Mouse (Mus musculus): ENCODE measurements around the gene Nop56.

Gene Nop56

DNA sequence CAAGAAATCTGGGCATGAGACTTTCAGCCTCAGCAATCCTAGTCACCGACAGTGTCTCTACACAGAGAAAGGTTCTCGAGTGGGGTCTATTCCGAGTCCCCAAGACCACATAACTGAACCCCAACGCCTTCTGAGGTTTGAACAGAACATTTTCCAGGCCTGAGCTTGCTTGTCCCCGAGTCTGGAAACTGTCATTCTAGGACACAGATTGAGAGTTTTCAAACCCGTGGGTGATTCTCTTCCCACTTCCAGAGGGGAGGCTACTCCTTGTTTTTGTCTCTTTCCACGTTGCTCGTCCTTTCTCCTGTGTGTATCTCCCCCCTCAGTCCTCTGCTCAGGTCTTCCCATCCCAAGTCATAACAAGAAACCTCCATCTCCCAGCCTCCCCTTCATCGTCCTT, 23.4 kb downstream of the Nop56 start:
- Histone ChIP-seq H3K27me3 (ENCODE audit: insufficient read depth, low read length) (peaks cover 93% of the 10 kb centered on the region), H3K9me3 (ENCODE audit: low read length) (no peaks in the 10 kb centered on the region)
- TF ChIP-seq POU5F1 (IDR thresholded peaks at IDR 0.05; ENCODE audit: borderline replicate concordance, low read length) (no peak), NANOG (IDR thresholded peaks at IDR 0.05; ENCODE audit: borderline replicate concordance, low read length) (no peak), CTCF (conservative IDR thresholded peaks at IDR 0.05; ENCODE audit: low read length) (no peak)

DNA sequence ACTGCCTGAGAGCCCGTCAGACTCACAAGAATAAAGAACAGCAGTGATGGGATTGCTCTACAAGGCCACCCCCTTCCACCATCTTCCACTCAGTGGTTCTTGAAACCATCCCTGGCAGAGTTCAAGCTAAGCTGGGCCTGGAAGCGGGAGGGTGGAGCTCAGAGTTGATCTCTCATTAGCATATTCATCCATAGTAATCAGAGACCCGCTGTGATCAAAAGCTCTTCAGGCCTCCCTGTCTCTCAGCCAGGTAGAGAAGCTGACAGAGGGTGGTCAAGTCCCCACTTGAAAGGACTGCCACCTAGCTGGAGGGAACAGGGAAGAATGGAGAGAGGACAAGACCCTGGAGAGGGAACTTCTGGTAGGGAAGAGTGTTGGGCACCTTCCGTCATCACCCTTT, 28.8 kb downstream of the Nop56 start:
- H3K36me3 ChIP-seq (ENCODE audit: insufficient read depth, low read length) = no peaks in the 10 kb centered on the region
- H3K4me3 ChIP-seq (replicated peaks; ENCODE audit: low read length) = no peak overlapping the region
- no peaks in the 10 kb centered on the region for H3K9me3 ChIP-seq (ENCODE audit: low read length)
- peaks cover 90% of the 10 kb centered on the region for H3K27me3 ChIP-seq (ENCODE audit: insufficient read depth, low read length)
- peak; percentile 88 for TF ChIP-seq NANOG (IDR thresholded peaks at IDR 0.05; ENCODE audit: borderline replicate concordance, low read length)
- TF ChIP-seq POU5F1 (IDR thresholded peaks at IDR 0.05; ENCODE audit: borderline replicate concordance, low read length) = no peak
- peaks cover 11% of the 10 kb centered on the region for H3K4me1 ChIP-seq (replicated peaks; ENCODE audit: low read depth, low read length)

More for the DNA sequence above, 23.4 kb downstream of the Nop56 start:
- H3K36me3 ChIP-seq (ENCODE audit: insufficient read depth, low read length) = no peaks in the 10 kb centered on the region
- peaks cover 29% of the 10 kb centered on the region for H3K4me1 ChIP-seq (replicated peaks; ENCODE audit: low read depth, low read length)
- H3K4me3 ChIP-seq (replicated peaks; ENCODE audit: low read length) = no peak overlapping the region

DNA sequence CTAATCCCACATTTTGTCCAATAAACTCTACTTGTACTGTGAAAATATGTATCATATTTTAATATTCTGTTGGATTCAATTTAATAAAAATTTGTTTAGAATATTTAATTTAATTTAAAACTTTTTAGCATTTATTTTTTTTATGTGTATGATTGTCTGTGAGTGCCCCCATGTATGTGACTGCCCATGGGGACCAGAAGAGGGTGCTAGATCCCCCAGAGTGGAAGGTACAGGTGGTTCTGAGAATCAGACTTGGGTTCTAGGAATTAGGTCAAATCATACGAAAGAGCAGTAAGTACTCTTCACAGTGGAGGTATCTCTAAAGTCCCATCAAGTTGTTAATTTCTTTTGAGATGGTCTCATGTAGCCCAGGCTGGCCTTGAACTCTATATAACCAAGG, 52.8 kb downstream of the Nop56 start:
- Histone ChIP-seq H3K27me3 (ENCODE audit: insufficient read depth, low read length) (peaks cover 3% of the 10 kb centered on the region; the same call in 1 of the 2 replicates), H3K36me3 (ENCODE audit: insufficient read depth, low read length) (no peaks in the 10 kb centered on the region), H3K9me3 (ENCODE audit: low read length) (no peaks in the 10 kb centered on the region), H3K4me3 (replicated peaks; ENCODE audit: low read length) (no peak overlapping the region), H3K4me1 (replicated peaks; ENCODE audit: low read depth, low read length) (no peaks in the 10 kb centered on the region)
- TF ChIP-seq NANOG (IDR thresholded peaks at IDR 0.05; ENCODE audit: borderline replicate concordance, low read length) (no peak), CTCF (conservative IDR thresholded peaks at IDR 0.05; ENCODE audit: low read length) (peak; percentile 34)

Measured in E14TG2a.4 (cell line).